Mouse (Mus musculus): Measurements from ENCODE around the gene Gm867.

- TF ChIP-seq CTCF (IDR thresholded peaks at IDR 0.05; ENCODE audit: low read depth, low read length) = no peak
- TF ChIP-seq POLR2A (IDR thresholded peaks at IDR 0.05; ENCODE audit: borderline replicate concordance, low read depth, low read length) = no peak
Observed at GRCm38 (mm10) chr10:75913013-75913589, 27.4 kb downstream of the Gm867 start.

Measured in bone marrow macrophage, adult 2 months (primary cell).